Mouse (Mus musculus) 3T3-L1 (cell line): ENCODE results near the gene Nrxn1.

Source experiments
- DNase-seq: peaks from one replicate; pipeline ENCODE4 v3.0.0-alpha.2; 2015; ENCODE audit warnings: low read depth, low spot score

The Nrxn1 gene

GRCm38 (mm10) chr17:91093042-91093080 lies at the start of gene Nrxn1:
Gene Nrxn1, minus strand, starts transcription at chr17:91093071.
- DNase-seq, result no peak

GRCm38 (mm10) chr17:91136859-91137258 lies 44.0 kb upstream of the Nrxn1 start:
- DNase-seq, result no peak

GRCm38 (mm10) chr17:91112880-91113628 lies 20.2 kb upstream of the Nrxn1 start:
- DNase-seq, result no peak

- DNase-seq, result no peak
Observed at GRCm38 (mm10) chr17:91112085-91112484, 19.2 kb upstream of the Nrxn1 start.

- DNase-seq, result no peak
Observed at GRCm38 (mm10) chr17:91093081-91093875, 407 bp upstream of the Nrxn1 start.

- DNase-seq, result no peak
Observed at GRCm38 (mm10) chr17:91092421-91093041, 340 bp downstream of the Nrxn1 start.

GRCm38 (mm10) chr17:91090631-91091030 lies 2.2 kb downstream of the Nrxn1 start:
- DNase-seq, result no peak

- DNase-seq, result no peak
Observed at GRCm38 (mm10) chr17:91088991-91089390, 3.9 kb downstream of the Nrxn1 start.

- no peak for DNase-seq
Observed at GRCm38 (mm10) chr17:91088037-91088715, 4.7 kb downstream of the Nrxn1 start.

GRCm38 (mm10) chr17:91086412-91086811 lies 6.5 kb downstream of the Nrxn1 start:
- no peak for DNase-seq

- no peak for DNase-seq
Observed at GRCm38 (mm10) chr17:91085416-91085815, 7.5 kb downstream of the Nrxn1 start.

GRCm38 (mm10) chr17:91079096-91079495 lies 13.8 kb downstream of the Nrxn1 start:
- no peak for DNase-seq

- DNase-seq, result no peak
Observed at GRCm38 (mm10) chr17:91074780-91075179, 18.1 kb downstream of the Nrxn1 start.

- DNase-seq, result no peak
Observed at GRCm38 (mm10) chr17:91033466-91033865, 59.4 kb downstream of the Nrxn1 start.

GRCm38 (mm10) chr17:91025061-91025623 lies 67.7 kb downstream of the Nrxn1 start:
- DNase-seq, result no peak

- DNase-seq, result no peak
Observed at GRCm38 (mm10) chr17:91007385-91008089, 85.3 kb downstream of the Nrxn1 start.

GRCm38 (mm10) chr17:91000389-91000788 lies 92.5 kb downstream of the Nrxn1 start:
- DNase-seq, result no peak

GRCm38 (mm10) chr17:90999667-91000154 lies 93.2 kb downstream of the Nrxn1 start:
- no peak for DNase-seq

GRCm38 (mm10) chr17:90997714-90998113 lies 95.2 kb downstream of the Nrxn1 start:
- no peak for DNase-seq

- DNase-seq, result no peak
Observed at GRCm38 (mm10) chr17:90995436-90995835, 97.4 kb downstream of the Nrxn1 start.

GRCm38 (mm10) chr17:90994247-90994646 lies 98.6 kb downstream of the Nrxn1 start:
- DNase-seq, result no peak
